Mouse (Mus musculus): Measurements from ENCODE around the gene Fam69b. TPM values are rescaled to one million over a fixed set of nuclear protein-coding genes. Genes with fewer than 3 reads are reported as not detected.

Gene Fam69b
- polyA plus RNA-seq, 1 experiment from 2014 or later: 1.3 TPM

GRCm38 (mm10) chr2:26611054-26611453 lies 17.2 kb upstream of the Fam69b start:
- ATAC-seq (ENCODE audit: low read depth): peak; percentile 59
- no peak overlapping the region for H3K4me2 ChIP-seq (ENCODE audit: low read depth, low read length)
- no peak overlapping the region for H3K4me3 ChIP-seq (ENCODE audit: low read depth, low read length)
- H3K27me3 ChIP-seq (ENCODE audit: control insufficient read depth, insufficient read depth, low read depth, low read length): no peaks in the 10 kb centered on the region
- no peak overlapping the region for H3K9ac ChIP-seq (ENCODE audit: low read depth, low read length)
- H3K4me1 ChIP-seq (ENCODE audit: control insufficient read depth, low read depth, low read length): no peaks in the 10 kb centered on the region; the same call in 1 of the 2 replicates
- H3K9me3 ChIP-seq (replicated peaks; ENCODE audit: control insufficient read depth, low read length): no peaks in the 10 kb centered on the region
- no peaks in the 10 kb centered on the region for H3K36me3 ChIP-seq (ENCODE audit: control insufficient read depth, insufficient read depth)
- no peak overlapping the region for H3K27ac ChIP-seq (ENCODE audit: low read length)

- Histone ChIP-seq H3K4me2 (ENCODE audit: low read depth, low read length) (no peak overlapping the region), H3K9ac (ENCODE audit: low read depth, low read length) (no peak overlapping the region), H3K27ac (ENCODE audit: low read length) (no peak overlapping the region), H3K27me3 (ENCODE audit: control insufficient read depth, insufficient read depth, low read depth, low read length) (no peaks in the 10 kb centered on the region), H3K4me3 (ENCODE audit: low read depth, low read length) (no peak overlapping the region), H3K9me3 (replicated peaks; ENCODE audit: control insufficient read depth, low read length) (no peaks in the 10 kb centered on the region), H3K4me1 (ENCODE audit: control insufficient read depth, low read depth, low read length) (no peaks in the 10 kb centered on the region; the same call in 1 of the 2 replicates), H3K36me3 (ENCODE audit: control insufficient read depth, insufficient read depth) (no peaks in the 10 kb centered on the region)
- no peak for ATAC-seq (ENCODE audit: low read depth)
Observed at GRCm38 (mm10) chr2:26611896-26612295, 16.4 kb upstream of the Fam69b start.

GRCm38 (mm10) chr2:26614903-26615302 lies 13.4 kb upstream of the Fam69b start:
- Histone ChIP-seq H3K4me3 (ENCODE audit: low read depth, low read length) (no peak overlapping the region), H3K27ac (ENCODE audit: low read length) (no peak overlapping the region), H3K4me1 (ENCODE audit: control insufficient read depth, low read depth, low read length) (no peaks in the 10 kb centered on the region), H3K27me3 (ENCODE audit: control insufficient read depth, insufficient read depth, low read depth, low read length) (no peaks in the 10 kb centered on the region), H3K36me3 (ENCODE audit: control insufficient read depth, insufficient read depth) (no peaks in the 10 kb centered on the region), H3K9me3 (replicated peaks; ENCODE audit: control insufficient read depth, low read length) (no peaks in the 10 kb centered on the region), H3K4me2 (ENCODE audit: low read depth, low read length) (no peak overlapping the region), H3K9ac (ENCODE audit: low read depth, low read length) (no peak overlapping the region)
- WGBS (ENCODE audit: insufficient replicate concordance): 68% methylated on average over 5 of the region's 5 CpGs
- ATAC-seq (ENCODE audit: low read depth): no peak

- H3K9ac ChIP-seq (ENCODE audit: low read depth, low read length): no peak overlapping the region
- WGBS (ENCODE audit: insufficient replicate concordance): 69% methylated on average over 4 of the region's 4 CpGs
- no peaks in the 10 kb centered on the region for H3K9me3 ChIP-seq (replicated peaks; ENCODE audit: control insufficient read depth, low read length)
- no peak overlapping the region for H3K27ac ChIP-seq (ENCODE audit: low read length)
- no peaks in the 10 kb centered on the region for H3K36me3 ChIP-seq (ENCODE audit: control insufficient read depth, insufficient read depth)
- no peak for ATAC-seq (ENCODE audit: low read depth)
- no peak overlapping the region for H3K4me2 ChIP-seq (ENCODE audit: low read depth, low read length)
- no peaks in the 10 kb centered on the region for H3K27me3 ChIP-seq (ENCODE audit: control insufficient read depth, insufficient read depth, low read depth, low read length)
- H3K4me3 ChIP-seq (ENCODE audit: low read depth, low read length): no peak overlapping the region
- no peaks in the 10 kb centered on the region for H3K4me1 ChIP-seq (ENCODE audit: control insufficient read depth, low read depth, low read length)
Observed at GRCm38 (mm10) chr2:26615459-26616124, 12.7 kb upstream of the Fam69b start.

GRCm38 (mm10) chr2:26617331-26617730 lies 10.9 kb upstream of the Fam69b start:
- no peak overlapping the region for H3K27ac ChIP-seq (ENCODE audit: low read length)
- H3K9ac ChIP-seq (ENCODE audit: low read depth, low read length): no peak overlapping the region
- no peaks in the 10 kb centered on the region for H3K4me1 ChIP-seq (ENCODE audit: control insufficient read depth, low read depth, low read length)
- ATAC-seq (ENCODE audit: low read depth): no peak
- WGBS (ENCODE audit: insufficient replicate concordance): 40% methylated on average over 6 of the region's 6 CpGs
- H3K4me2 ChIP-seq (ENCODE audit: low read depth, low read length): no peak overlapping the region
- no peaks in the 10 kb centered on the region for H3K27me3 ChIP-seq (ENCODE audit: control insufficient read depth, insufficient read depth, low read depth, low read length)
- H3K36me3 ChIP-seq (ENCODE audit: control insufficient read depth, insufficient read depth): no peaks in the 10 kb centered on the region
- H3K9me3 ChIP-seq (replicated peaks; ENCODE audit: control insufficient read depth, low read length): no peaks in the 10 kb centered on the region
- H3K4me3 ChIP-seq (ENCODE audit: low read depth, low read length): no peak overlapping the region

GRCm38 (mm10) chr2:26617928-26618327 lies 10.3 kb upstream of the Fam69b start:
- Histone ChIP-seq H3K4me3 (ENCODE audit: low read depth, low read length) (no peak overlapping the region), H3K4me1 (ENCODE audit: control insufficient read depth, low read depth, low read length) (no peaks in the 10 kb centered on the region), H3K27ac (ENCODE audit: low read length) (no peak overlapping the region), H3K9me3 (replicated peaks; ENCODE audit: control insufficient read depth, low read length) (no peaks in the 10 kb centered on the region), H3K4me2 (ENCODE audit: low read depth, low read length) (no peak overlapping the region), H3K36me3 (ENCODE audit: control insufficient read depth, insufficient read depth) (no peaks in the 10 kb centered on the region), H3K27me3 (ENCODE audit: control insufficient read depth, insufficient read depth, low read depth, low read length) (no peaks in the 10 kb centered on the region), H3K9ac (ENCODE audit: low read depth, low read length) (no peak overlapping the region)
- 65% methylated on average over 7 of the region's 7 CpGs for WGBS (ENCODE audit: insufficient replicate concordance)
- no peak for ATAC-seq (ENCODE audit: low read depth)

GRCm38 (mm10) chr2:26621246-26621645 lies 7.0 kb upstream of the Fam69b start:
- ATAC-seq (ENCODE audit: low read depth): no peak
- no peaks in the 10 kb centered on the region for H3K36me3 ChIP-seq (ENCODE audit: control insufficient read depth, insufficient read depth)
- 29% methylated on average over 2 of the region's 2 CpGs for WGBS (ENCODE audit: insufficient replicate concordance)
- H3K27me3 ChIP-seq (ENCODE audit: control insufficient read depth, insufficient read depth, low read depth, low read length): no peaks in the 10 kb centered on the region
- no peak overlapping the region for H3K4me3 ChIP-seq (ENCODE audit: low read depth, low read length)
- no peak overlapping the region for H3K9ac ChIP-seq (ENCODE audit: low read depth, low read length)
- no peaks in the 10 kb centered on the region for H3K4me1 ChIP-seq (ENCODE audit: control insufficient read depth, low read depth, low read length)
- H3K9me3 ChIP-seq (replicated peaks; ENCODE audit: control insufficient read depth, low read length): no peaks in the 10 kb centered on the region
- no peak overlapping the region for H3K4me2 ChIP-seq (ENCODE audit: low read depth, low read length)
- H3K27ac ChIP-seq (ENCODE audit: low read length): no peak overlapping the region

- Histone ChIP-seq H3K9me3 (replicated peaks; ENCODE audit: control insufficient read depth, low read length) (no peaks in the 10 kb centered on the region), H3K4me2 (ENCODE audit: low read depth, low read length) (no peak overlapping the region), H3K27ac (ENCODE audit: low read length) (no peak overlapping the region), H3K9ac (ENCODE audit: low read depth, low read length) (no peak overlapping the region), H3K27me3 (ENCODE audit: control insufficient read depth, insufficient read depth, low read depth, low read length) (peaks cover 8% of the 10 kb centered on the region), H3K36me3 (ENCODE audit: control insufficient read depth, insufficient read depth) (no peaks in the 10 kb centered on the region), H3K4me1 (ENCODE audit: control insufficient read depth, low read depth, low read length) (no peaks in the 10 kb centered on the region), H3K4me3 (ENCODE audit: low read depth, low read length) (no peak overlapping the region)
- ATAC-seq (ENCODE audit: low read depth): no peak
- WGBS (ENCODE audit: insufficient replicate concordance): 40% methylated on average over 5 of the region's 5 CpGs
Observed at GRCm38 (mm10) chr2:26622984-26623383, 5.3 kb upstream of the Fam69b start.

GRCm38 (mm10) chr2:26625419-26625818 lies 2.8 kb upstream of the Fam69b start:
- no peak overlapping the region for H3K4me2 ChIP-seq (ENCODE audit: low read depth, low read length)
- ATAC-seq (ENCODE audit: low read depth): no peak
- no peaks in the 10 kb centered on the region for H3K9me3 ChIP-seq (replicated peaks; ENCODE audit: control insufficient read depth, low read length)
- H3K27ac ChIP-seq (ENCODE audit: low read length): no peak overlapping the region
- WGBS (ENCODE audit: insufficient replicate concordance): 42% methylated on average over 3 of the region's 3 CpGs
- H3K36me3 ChIP-seq (ENCODE audit: control insufficient read depth, insufficient read depth): no peaks in the 10 kb centered on the region
- H3K4me3 ChIP-seq (ENCODE audit: low read depth, low read length): no peak overlapping the region
- no peaks in the 10 kb centered on the region for H3K4me1 ChIP-seq (ENCODE audit: control insufficient read depth, low read depth, low read length)
- H3K9ac ChIP-seq (ENCODE audit: low read depth, low read length): no peak overlapping the region
- peaks cover 21% of the 10 kb centered on the region for H3K27me3 ChIP-seq (ENCODE audit: control insufficient read depth, insufficient read depth, low read depth, low read length)
